Mouse (Mus musculus) embryonic facial prominence, embryonic 14.5 days (tissue): ENCODE measurements around the gene Six1. TPM values are rescaled to one million over a fixed set of nuclear protein-coding genes. Genes with fewer than 3 reads are reported as not detected.

Experiments used
- ATAC-seq: fragments of 200-750 bp; cut with Nextera tagmentation; 2 replicates; pipeline ENCODE4 v1.8.0; 2017; ENCODE audit warnings: low read depth, moderate number of reproducible peaks, moderate TSS enrichment
- DNase-seq: peaks from one replicate; pipeline ENCODE4 v3.0.0-alpha.2; 2015; ENCODE audit warnings: low spot score
- H3K27ac ChIP-seq: fragments of 300-500 bp; sonication (generic); replicated peaks from 2 replicates; pipeline ENCODE4 v1.5.1; 2014; ENCODE audit warnings: low read depth, mild to moderate bottlenecking, low read length, moderate library complexity
- H3K27me3 ChIP-seq: fragments of 300-500 bp; sonication (generic); replicated peaks from 2 replicates; pipeline ENCODE4 v1.6.1; 2014; ENCODE audit warnings: low read length; ENCODE audit not compliant: control insufficient read depth, insufficient read depth
- H3K36me3 ChIP-seq: fragments of 300-500 bp; sonication (generic); 2 replicates; pipeline ENCODE4 v1.6.1; 2014; ENCODE audit warnings: low read length, mixed read lengths; ENCODE audit not compliant: control insufficient read depth, insufficient read depth
- H3K4me1 ChIP-seq: fragments of 300-500 bp; sonication (generic); 2 replicates; pipeline ENCODE4 v1.6.1; 2014; ENCODE audit warnings: antibody characterized with exemption, low read length; ENCODE audit not compliant: control insufficient read depth, insufficient read depth
- H3K4me2 ChIP-seq: fragments of 300-500 bp; sonication (generic); 2 replicates; pipeline ENCODE4 v1.6.1; 2014; ENCODE audit warnings: low read depth, mild to moderate bottlenecking, low read length, moderate library complexity, mixed read lengths
- H3K4me3 ChIP-seq: fragments of 300-500 bp; sonication (generic); 2 replicates; pipeline ENCODE4 v1.5.1; 2014; ENCODE audit warnings: low read depth, mild to moderate bottlenecking, low read length
- H3K9ac ChIP-seq: fragments of 300-500 bp; sonication (generic); 2 replicates; pipeline ENCODE4 v1.6.1; 2014; ENCODE audit warnings: low read depth, mild to moderate bottlenecking, low read length, moderate library complexity, mixed read lengths
- H3K9me3 ChIP-seq: fragments of 300-500 bp; sonication (generic); 2 replicates; pipeline ENCODE4 v1.6.1; 2016; ENCODE audit warnings: low read length; ENCODE audit not compliant: control insufficient read depth
- whole genome bisulfite sequencing: fragments of 180-500 bp; shearing (Covaris S2); extraction: QIAGEN DNeasy Blood & Tissue Kit; methylation state at CpG from one replicate; pipeline ENCODE4 v1.1.7; 2014; 5-methylcytosine and 5-hydroxymethylcytosine counted together
- polyA plus RNA-seq: library from polyadenylated mRNA; unstranded; fragments of >200 nt; fragmentation: Nextera tagmentation; extraction: Ambion mirVana; gene quantifications from 2 replicates; pipeline ENCODE4 v1.2.1, GENCODE M21; 2014

Gene Six1
- polyA plus RNA-seq, 1 experiment from 2014 or later = 46.5 TPM

DNA sequence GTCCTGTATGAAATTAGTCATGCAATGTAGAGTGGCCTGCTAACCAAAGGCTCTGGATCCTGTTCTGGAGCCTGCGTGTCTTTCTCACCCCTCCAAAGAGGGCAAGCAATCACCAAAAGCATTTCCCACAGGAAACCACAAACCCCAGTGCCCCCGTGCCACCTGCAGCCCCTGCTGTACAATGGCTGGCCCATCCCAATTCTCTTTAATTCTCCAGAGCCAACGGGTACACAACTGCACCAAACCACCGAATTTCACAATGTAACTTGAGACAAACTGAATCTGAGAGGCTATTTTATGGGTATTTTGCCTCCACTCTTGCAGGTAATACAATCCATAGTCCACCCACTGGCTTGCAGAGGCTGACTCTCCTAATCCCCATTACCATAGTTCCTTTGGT is 22.4 kb downstream of the Six1 start:
- H3K4me3 ChIP-seq = no peak overlapping the region
- H3K36me3 ChIP-seq = no peaks in the 10 kb centered on the region
- no peak overlapping the region for H3K9ac ChIP-seq
- no peak for ATAC-seq
- H3K27me3 ChIP-seq = peaks cover 4% of the 10 kb centered on the region; the same call in 1 of the 2 replicates
- peak; percentile 54 for DNase-seq
- no peak overlapping the region for H3K27ac ChIP-seq
- peaks cover 14% of the 10 kb centered on the region for H3K4me1 ChIP-seq
- H3K4me2 ChIP-seq = no peak overlapping the region
- WGBS = 22% methylated on average over 4 of the region's 4 CpGs
- no peaks in the 10 kb centered on the region for H3K9me3 ChIP-seq

DNA sequence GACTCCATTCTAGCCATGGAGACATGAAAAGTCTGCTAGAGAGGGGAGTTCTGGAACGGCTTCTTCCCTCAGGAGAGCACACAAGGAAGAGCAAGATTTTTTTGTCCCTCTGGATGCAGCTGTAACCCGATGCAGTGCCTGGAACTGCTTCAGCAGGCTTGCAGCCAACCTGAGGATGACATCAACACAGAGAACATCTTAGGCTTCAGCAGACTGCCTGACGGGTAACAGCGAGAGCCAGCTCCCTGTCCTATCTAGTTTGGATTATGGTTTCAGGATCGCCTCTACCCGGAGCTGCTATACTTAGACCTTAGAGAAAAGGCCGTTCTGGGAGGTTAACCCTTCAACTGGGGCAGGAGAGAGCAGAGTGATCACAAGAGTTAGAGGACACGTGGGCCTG is 28.2 kb downstream of the Six1 start:
- Histone ChIP-seq H3K9me3 (no peaks in the 10 kb centered on the region), H3K4me2 (no peak overlapping the region), H3K4me1 (no peaks in the 10 kb centered on the region), H3K9ac (no peak overlapping the region), H3K4me3 (no peak overlapping the region), H3K36me3 (no peaks in the 10 kb centered on the region), H3K27ac (no peak overlapping the region), H3K27me3 (no peaks in the 10 kb centered on the region)
- 44% methylated on average over 8 of the region's 8 CpGs for WGBS
- ATAC-seq (peak; percentile 83), DNase-seq (peak; percentile 90)

DNA sequence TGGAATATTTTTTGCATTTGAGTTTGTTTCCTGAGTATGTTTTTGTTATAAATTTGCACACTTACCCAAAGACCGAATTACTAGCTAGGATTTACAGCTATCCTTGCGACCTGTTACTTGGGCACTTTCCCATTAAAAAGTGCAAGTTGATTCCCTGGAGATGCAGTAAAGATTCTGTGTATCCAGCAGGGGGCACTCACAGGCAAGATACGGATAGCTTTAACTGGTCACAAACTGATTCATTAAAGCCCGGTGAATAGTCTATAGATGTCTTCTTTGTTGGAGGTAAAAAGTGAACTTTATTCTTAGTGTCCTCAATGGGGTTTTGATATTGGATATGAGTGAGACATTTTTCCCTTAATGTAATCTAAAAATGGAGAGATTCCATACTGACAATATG is 32.7 kb downstream of the Six1 start:
- Histone ChIP-seq H3K27ac (no peak overlapping the region), H3K4me2 (no peak overlapping the region), H3K36me3 (no peaks in the 10 kb centered on the region), H3K9ac (no peak overlapping the region), H3K4me3 (no peak overlapping the region), H3K9me3 (no peaks in the 10 kb centered on the region), H3K27me3 (no peaks in the 10 kb centered on the region), H3K4me1 (no peaks in the 10 kb centered on the region)
- peak; percentile 52; the same call in 1 of the 2 replicates for ATAC-seq
- no peak for DNase-seq
- 7% methylated on average over 4 of the region's 4 CpGs for WGBS

DNA sequence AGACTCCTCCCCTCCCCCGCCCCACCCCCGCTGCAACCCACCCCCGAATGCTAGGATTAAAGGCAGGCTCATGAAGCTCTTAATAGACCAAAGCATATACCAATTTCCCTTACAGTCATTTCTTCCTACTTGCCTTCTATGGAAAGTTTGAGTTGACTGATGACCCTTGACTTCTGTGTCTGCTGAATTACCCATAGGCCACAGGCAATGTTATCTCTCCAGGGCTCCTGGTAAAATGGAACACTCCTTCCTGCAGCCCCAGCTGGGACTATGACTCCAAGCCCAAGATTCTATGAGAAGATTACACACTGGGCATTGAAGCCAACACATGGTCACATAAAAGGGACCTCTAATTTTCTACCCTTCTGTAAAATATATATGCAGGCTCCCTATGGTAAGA is 33.3 kb downstream of the Six1 start:
- Histone ChIP-seq H3K4me2 (no peak overlapping the region), H3K9me3 (no peaks in the 10 kb centered on the region), H3K27me3 (no peaks in the 10 kb centered on the region), H3K4me1 (no peaks in the 10 kb centered on the region), H3K9ac (no peak overlapping the region), H3K27ac (no peak overlapping the region), H3K4me3 (no peak overlapping the region), H3K36me3 (no peaks in the 10 kb centered on the region)
- WGBS = 52% methylated on average over 3 of the region's 3 CpGs
- DNase-seq = no peak
- ATAC-seq = no peak

DNA sequence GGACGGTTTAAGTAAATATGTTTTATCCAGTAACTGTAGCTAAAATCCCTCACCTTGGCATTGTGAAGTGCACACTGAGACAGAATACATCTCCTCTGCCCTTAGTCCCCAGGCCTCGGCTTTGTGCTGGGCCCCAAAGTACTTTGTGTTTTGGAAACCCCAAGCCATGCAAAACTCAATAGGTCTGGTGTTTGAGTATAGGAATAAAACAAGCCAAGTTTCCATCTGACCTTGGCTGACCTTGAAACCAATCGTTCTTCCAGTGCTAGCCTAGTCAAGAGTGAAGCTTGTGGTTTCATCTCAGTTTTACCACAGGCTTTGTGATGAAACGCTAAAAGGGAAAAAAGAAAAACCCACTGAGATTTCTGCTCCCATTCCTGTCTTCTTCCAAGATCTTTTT is 34.8 kb downstream of the Six1 start:
- H3K9me3 ChIP-seq = no peaks in the 10 kb centered on the region
- H3K4me2 ChIP-seq = no peak overlapping the region
- H3K9ac ChIP-seq = no peak overlapping the region
- H3K36me3 ChIP-seq = no peaks in the 10 kb centered on the region
- no peaks in the 10 kb centered on the region for H3K27me3 ChIP-seq
- DNase-seq (no peak), ATAC-seq (no peak)
- H3K4me1 ChIP-seq = no peaks in the 10 kb centered on the region
- WGBS = 64% methylated on average over 4 of the region's 4 CpGs
- no peak overlapping the region for H3K27ac ChIP-seq
- H3K4me3 ChIP-seq = no peak overlapping the region

DNA sequence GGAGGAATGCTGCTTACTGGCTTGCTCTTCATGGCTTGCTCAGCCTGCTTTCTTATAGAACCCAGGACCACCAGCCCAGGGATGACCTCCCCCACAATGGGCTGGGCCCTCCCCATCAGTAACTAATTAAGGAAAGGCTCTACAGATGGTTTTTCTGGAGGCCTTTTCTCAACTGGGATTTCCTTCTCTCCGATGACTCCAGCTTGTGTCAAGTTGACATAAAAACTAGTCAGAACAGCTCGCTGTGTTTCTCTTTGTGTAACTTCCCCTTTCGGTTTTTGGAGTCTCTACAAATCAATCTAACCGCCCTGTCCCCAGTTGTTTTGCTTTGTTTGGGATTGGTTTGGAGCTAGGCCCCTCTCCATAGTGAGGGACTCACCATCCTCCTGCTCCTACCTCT is 37.5 kb downstream of the Six1 start:
- 69% methylated on average over 4 of the region's 4 CpGs for WGBS
- H3K27ac ChIP-seq = no peak overlapping the region

DNA sequence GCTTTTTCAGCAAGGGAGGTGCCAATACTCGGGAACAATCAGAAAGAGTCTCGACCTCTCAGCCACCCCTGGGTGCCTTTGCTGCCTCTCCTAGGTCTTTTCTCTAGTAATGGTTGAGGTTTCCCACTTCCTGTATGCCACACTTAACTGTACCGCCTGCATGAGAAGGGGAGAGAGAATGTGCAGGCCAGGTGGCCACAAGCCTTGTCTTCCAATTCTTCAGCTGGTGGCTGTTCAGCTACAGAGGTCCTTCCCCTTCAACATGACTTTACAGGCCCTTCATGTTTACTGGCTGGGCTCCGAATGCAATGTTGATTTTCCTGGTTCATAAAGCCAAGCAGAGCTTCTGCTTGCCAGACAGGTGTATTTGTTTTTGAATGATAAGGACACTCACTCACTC is 39.4 kb downstream of the Six1 start:
- H3K9ac ChIP-seq = no peak overlapping the region
- ATAC-seq = no peak
- H3K27me3 ChIP-seq = no peaks in the 10 kb centered on the region
- no peaks in the 10 kb centered on the region for H3K9me3 ChIP-seq
- no peak overlapping the region for H3K27ac ChIP-seq
- peaks cover 6% of the 10 kb centered on the region for H3K4me1 ChIP-seq
- H3K36me3 ChIP-seq = no peaks in the 10 kb centered on the region
- H3K4me3 ChIP-seq = no peak overlapping the region
- no peak overlapping the region for H3K4me2 ChIP-seq
- DNase-seq = no peak
- 73% methylated on average over 4 of the region's 4 CpGs for WGBS

More for the DNA sequence above, 37.5 kb downstream of the Six1 start:
- H3K9me3 ChIP-seq = no peaks in the 10 kb centered on the region
- ATAC-seq (no peak), DNase-seq (no peak)
- peaks cover 6% of the 10 kb centered on the region for H3K4me1 ChIP-seq
- no peaks in the 10 kb centered on the region for H3K36me3 ChIP-seq
- H3K9ac ChIP-seq = no peak overlapping the region
- H3K4me3 ChIP-seq = no peak overlapping the region
- no peak overlapping the region for H3K4me2 ChIP-seq
- H3K27me3 ChIP-seq = no peaks in the 10 kb centered on the region

DNA sequence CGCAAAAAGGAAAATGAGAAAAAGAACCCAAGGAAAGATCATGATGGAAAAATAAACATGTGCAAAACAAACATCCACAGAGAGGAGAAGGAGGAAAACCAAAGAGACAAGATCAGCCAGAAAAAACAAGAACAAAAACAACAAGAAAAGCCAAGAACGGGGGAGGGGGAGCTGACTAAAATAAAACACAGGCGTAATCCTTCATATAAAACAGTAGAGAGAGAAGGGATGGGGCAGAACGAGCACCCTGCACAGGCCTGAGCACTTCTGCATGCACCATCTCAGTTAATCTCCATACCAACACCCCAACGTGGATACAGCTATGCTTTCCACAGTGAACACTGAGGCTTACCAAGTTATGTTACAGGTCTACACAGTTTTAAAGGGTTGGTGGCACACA is 40.9 kb downstream of the Six1 start:
- WGBS = 47% methylated on average over 5 of the region's 5 CpGs
- Histone ChIP-seq H3K27ac (peak overlapping the region; percentile 53), H3K4me2 (no peak overlapping the region), H3K4me3 (no peak overlapping the region), H3K27me3 (no peaks in the 10 kb centered on the region), H3K4me1 (peaks cover 6% of the 10 kb centered on the region), H3K36me3 (no peaks in the 10 kb centered on the region), H3K9me3 (no peaks in the 10 kb centered on the region), H3K9ac (no peak overlapping the region)
- ATAC-seq = peak; percentile 20; the same call in 1 of the 2 replicates
- peak; percentile 68 for DNase-seq

DNA sequence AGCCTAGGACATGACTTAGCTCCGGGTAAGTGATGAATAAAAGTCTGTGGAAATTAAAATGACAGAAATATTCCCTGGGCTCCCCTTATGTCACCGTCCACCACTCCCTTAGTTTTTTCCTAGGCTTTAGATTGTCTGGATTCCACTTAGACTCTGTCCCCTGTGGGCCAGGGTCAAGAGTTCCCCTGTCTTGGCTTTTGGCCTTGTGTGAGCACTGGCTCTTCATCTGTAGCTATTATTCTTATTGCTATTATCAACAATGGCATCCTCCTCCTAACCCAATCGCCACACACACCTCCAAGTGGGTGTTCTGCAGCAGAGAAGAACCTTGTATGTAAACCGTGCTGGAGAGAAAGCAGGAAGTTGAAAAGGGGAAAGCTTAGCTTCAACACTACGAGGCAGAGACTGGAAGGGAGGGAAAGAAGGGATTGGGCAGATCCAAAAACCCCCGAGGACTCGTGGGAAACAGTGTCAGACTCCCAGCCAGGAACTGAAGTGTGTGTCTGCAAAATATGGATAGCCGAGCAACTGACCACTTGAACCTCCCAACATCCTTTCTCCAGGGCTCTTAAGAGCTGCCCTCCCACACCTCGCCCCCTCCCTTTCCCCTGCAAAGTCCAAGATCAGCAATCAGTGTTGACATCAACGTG is 41.4 kb downstream of the Six1 start:
- ATAC-seq = peak; percentile 60; the same call in 1 of the 2 replicates
- 33% methylated on average over 10 of the region's 10 CpGs for WGBS

More for the DNA sequence above, 41.4 kb downstream of the Six1 start:
- peak; percentile 74 for DNase-seq
- Histone ChIP-seq H3K27me3 (no peaks in the 10 kb centered on the region), H3K27ac (peak overlapping the region; percentile 53; the same call in 1 of the 2 replicates), H3K9ac (no peak overlapping the region), H3K4me3 (no peak overlapping the region), H3K4me2 (no peak overlapping the region), H3K36me3 (no peaks in the 10 kb centered on the region), H3K4me1 (peaks cover 6% of the 10 kb centered on the region), H3K9me3 (no peaks in the 10 kb centered on the region)
